Mouse (Mus musculus) cerebellum, adult 9-11 months (tissue): ENCODE measurements around the gene Arhgap17.

Source experiments
- DNase-seq: peaks from one replicate; pipeline ENCODE4 v3.0.0; 2022

Arhgap17 gene

DNA sequence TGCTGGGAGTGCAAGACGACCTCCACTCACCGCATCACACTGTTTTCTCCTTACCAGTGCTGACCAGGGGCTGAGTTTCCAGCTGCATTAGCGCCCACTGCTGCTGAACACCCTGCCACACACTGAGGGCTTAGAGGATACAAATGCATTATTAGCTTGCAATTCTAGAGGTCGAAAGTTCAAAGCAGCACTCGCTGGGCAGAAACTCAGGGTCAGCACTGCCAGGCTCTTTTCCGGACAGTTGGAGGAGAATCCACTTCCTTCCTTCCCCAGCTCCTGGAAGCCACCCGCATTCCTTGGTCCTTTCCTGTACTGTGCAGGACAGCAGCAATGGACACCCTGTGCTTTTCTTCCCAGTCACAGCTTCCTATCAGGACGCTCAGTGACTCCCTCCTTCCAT lies 31.4 kb downstream of the Arhgap17 start:
- DNase-seq, result no peak

DNA sequence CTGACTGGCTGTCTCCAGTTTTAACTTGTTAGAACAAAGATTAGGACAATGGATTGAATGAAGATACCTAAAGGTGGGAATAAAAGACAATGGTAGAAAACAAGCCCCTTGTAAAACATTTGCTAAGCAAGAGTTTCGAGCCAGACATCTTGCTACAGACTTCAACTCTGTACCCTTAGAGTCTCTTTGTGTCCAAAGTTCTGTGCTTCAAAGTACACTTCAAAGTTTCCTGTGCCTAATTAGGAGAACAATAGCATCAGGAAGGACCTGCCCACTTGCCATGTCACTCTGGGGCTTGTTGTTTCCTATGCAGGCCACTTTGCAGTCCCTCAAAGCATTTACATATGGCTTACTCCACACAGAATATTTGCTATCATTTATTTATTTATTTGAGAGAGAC lies 33.4 kb downstream of the Arhgap17 start:
- no peak for DNase-seq

DNA sequence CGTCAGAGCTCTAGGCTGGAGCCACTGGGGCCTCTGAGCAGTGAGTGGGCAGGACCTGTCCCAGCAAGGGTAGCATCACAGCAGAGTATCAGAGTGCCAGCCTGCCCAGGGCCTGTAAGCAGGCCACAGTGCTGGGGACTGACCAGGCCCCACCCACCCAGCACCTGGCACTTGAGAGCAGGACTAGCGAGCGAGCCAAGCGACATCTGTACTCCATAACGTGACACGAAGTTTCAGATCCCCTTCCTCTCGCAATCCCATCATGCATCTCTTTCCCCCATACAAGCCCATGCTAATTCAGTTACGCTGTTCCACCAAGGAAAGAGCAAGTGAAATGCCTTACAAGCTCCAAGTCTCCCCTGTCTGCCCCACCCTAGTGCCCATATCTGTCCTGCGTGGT lies 39.2 kb downstream of the Arhgap17 start:
- no peak for DNase-seq

DNA sequence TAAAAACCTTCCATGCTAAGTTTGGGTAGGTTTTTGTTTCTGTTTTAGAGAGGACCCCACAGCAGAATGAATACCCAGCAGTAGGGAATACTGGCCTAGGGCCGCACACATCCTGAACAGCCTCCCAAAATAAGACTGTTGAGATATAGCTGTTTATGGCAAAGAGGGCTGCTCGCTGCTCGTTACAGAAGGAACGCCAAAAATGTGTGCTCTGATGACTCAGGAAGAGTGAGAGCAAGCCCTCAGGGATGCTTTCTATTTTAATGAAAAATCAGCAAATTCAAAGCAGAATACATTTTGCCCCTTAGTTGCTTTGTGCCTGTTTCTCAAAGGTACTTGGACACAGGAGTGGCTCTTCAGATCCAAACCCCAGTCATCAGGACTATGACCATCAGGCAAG lies 41.8 kb downstream of the Arhgap17 start:
- no peak for DNase-seq

DNA sequence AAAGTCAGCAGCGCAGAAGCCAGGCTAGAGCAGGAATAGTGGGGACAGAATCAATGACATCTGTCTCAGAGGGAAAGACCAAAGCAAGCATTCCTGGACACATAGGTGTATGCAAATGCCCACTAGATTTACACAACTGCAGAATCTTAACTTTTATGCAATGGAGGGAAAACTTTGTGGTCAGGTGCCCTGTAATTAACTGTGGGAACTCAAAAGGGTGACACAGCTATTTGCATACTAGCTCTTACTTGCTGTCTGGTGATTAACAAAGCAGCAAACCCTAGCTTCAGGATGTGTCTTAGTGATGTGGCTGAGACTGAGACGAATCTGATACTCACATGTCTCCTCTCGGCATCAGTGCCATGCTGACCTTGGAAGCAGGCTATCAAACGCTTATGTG lies 42.8 kb downstream of the Arhgap17 start:
- DNase-seq, result no peak

DNA sequence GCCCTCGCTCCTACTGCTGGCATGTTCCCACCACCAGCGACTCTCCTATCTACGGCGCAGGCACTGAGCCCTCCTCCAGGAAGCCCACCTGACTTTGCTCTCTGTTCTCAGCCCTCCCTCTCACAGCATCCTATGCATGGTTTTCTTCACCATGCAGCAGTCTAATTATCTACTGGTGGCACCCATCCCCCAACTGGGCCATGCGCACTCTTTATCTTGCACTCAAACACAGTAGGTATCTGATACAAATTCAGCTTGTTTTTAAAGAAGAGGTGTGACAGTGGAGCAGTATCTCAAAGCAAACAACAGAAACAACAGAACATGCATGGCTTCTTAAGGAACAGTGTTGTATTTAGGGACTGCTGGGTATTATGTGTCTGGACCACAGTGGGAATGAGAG lies 43.7 kb downstream of the Arhgap17 start:
- DNase-seq, result no peak

DNA sequence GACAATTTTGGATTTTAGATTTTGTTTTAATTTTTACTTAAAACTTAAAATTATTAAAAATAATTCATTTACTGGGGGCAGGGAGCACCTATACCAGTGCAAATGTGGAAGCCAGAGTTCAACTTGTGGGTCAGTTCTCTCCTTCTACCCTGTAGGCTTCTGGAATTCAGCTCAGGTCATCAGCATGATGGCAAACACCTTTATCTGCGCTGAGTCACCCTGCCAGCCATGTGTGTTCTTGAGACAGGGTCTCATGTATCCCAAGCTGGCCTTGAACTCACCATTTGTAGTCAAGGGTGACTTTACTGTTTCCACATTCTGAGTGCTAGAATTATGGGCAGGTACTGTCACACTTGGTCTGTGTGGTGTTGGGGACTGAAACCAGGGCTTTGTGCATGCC lies 45.6 kb downstream of the Arhgap17 start:
- no peak for DNase-seq

DNA sequence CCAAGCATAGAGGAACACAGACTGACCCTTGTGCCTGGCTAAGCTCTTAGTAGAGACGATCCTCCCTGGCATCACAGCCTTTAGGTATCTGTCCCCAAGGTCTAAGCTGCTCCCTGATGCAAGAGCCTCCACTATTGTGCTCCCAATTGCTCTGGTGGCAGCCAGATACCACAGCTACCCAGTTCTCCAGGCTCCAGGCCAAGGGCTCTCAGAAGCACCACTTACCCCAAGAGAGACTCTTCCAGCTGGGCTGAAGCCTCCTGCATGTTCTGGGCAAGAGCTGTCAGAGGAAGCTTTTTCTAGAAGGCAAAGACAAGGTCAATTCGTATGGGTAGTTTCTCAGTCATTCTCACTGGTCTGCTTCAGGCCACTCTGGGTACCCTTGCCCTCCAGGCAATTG lies 46.3 kb downstream of the Arhgap17 start:
- DNase-seq, result no peak

DNA sequence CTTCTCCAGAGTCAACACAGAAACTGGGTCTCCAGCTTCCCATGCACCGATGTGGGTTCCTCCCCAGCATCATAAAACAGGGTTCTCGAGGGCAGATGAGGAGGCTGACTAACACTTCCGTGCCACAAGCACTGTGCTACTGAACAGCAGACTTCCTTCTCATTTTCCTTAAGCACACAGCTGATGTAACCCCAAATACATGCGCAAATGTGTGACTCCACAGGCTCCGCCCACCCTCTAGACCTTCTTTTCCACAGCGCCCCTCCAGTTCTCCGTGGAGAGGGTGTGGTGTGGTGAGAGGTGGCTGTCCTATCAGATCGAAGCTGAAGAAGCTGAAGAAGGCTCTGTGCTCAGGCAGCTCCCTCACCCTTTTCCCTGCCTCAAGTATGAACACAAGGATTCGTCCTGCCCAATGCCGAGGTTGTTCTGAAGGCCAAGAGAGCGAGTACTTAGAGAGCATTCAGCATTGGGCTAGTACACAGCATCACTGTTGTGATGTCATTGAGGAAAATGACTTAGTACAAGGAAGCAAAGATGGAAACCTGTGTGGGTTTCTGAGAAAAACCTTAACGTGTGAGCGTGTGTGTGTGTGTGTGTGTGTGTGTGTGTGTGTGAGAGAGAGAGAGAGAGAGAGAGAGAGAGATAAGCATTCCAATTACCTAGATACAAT lies 47.1 kb downstream of the Arhgap17 start:
- DNase-seq, result no peak

DNA sequence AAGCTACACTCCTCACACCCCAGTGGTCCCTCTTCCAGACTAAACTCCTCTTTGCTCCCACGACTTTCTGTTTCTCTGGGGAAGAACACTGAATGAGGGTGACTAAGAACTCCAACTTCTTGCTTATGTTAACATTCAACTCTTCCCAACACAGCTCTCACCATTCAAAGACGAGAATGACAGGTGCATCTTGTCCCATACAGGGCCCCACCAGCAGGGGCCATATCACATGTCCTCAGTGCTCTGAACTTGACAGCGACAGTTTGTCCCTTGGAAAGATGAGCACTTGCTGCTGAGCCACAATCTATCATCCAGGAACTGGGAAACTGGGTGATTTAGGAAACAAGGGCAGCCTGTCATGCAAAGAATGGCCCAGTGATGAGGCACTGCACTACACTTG lies 57.0 kb downstream of the Arhgap17 start:
- DNase-seq, result no peak

DNA sequence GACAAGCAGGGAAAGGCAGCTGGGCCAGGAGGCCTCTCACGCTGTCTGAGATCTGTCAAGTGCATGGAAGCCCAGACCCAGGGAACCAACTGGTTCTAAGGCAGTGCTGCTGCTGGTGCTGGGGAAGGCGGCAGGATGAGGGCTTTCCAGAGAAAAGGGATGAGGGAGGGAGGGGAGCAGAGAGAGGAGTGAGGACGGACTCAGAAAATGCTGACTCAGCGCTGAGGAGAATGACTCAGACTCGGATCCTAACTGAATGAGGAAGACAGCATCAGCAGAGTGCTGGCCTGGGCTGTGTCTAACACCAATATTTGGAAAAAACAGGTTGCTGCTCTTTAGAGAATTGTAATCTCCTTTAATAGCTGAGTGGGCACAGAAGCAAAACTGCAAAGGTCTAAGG lies 57.9 kb downstream of the Arhgap17 start:
- DNase-seq, result no peak

DNA sequence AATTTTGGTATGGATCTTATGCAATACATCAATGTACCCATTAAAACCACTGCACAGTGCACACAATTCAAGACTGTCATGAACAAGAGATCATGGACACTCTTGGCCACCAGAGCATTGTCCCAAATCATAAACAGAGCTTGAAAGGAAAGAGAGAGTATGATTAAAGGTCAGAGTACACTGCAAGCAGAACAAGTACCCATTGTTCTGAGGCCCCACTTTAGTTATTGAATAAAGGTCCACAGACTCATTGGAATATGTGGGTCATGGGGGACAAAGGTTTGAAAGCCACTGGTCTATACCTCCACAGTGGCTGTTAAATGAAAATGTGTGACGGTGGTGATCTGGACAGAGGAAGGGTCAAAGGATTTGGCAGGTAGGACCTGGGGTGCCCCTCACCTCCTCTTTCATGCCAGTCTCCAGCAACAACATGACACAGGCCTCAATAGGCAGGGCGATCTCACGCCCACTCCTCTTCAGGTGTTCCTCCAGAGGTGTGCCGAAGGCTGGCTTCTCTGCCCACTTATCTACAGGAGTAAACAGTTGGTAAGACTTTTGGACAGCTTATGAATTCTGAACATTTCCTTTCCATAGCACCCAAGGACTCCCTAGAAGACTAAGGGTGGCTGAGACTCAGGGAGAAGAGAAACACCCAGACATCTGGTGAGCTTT lies 61.7 kb downstream of the Arhgap17 start:
- DNase-seq, result no peak

DNA sequence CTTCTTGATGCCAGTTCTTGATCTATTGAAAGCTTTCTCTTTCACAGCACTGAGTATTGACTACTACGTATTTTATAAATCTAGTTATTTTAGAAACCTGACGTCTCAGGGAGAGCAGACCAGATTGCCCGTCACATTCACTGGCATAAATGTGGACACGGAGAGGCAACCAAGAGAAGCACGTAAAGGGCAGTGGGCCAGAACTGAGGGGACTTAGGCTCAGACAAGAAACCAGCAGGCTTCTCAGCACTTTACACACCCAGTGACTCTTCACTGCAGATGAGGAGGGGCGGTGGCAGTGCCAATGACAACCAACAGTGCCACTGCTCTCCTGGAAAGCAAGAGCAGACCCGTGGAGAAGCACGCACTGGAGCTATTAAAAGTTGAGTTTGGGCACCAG lies 62.5 kb downstream of the Arhgap17 start:
- DNase-seq, result no peak

DNA sequence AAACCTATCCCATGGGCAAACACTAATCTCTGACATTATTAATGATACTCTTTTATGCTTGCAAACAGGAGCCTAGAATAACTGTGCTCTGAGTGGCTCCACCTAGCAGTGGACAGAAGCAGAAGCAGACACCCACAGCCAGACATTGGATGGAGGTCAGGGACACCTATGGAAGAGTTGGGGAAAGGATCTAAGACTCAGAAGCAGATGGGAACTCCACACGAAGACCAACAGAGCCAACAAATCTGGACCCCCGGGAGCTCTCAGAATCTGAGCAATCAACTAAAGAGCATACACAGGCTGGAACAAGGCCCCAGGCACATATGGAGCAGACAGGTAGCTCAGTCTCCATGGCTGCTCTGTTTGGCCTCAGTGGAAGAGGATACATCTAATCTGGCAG lies 64.3 kb downstream of the Arhgap17 start:
- DNase-seq, result peak; percentile 81

DNA sequence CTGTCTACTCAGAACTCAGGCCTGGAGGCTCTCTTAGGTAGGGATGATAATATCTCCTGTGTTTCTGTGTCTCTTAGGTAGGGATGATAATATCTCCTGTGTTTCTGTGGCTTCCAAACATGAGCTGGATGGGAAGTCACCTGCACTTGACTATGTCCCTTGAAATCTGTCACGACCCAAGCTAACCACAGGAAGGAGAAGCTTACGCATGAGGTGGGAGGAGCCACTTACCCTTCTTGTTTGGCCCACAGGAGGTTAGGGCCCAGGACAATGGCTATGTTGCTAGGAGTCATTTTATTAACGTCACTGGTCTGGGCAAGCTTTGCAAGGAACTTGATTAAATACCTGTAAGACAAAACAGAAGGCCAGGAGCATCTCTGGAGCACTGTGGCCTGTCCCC lies 69.5 kb downstream of the Arhgap17 start:
- DNase-seq, result no peak

DNA sequence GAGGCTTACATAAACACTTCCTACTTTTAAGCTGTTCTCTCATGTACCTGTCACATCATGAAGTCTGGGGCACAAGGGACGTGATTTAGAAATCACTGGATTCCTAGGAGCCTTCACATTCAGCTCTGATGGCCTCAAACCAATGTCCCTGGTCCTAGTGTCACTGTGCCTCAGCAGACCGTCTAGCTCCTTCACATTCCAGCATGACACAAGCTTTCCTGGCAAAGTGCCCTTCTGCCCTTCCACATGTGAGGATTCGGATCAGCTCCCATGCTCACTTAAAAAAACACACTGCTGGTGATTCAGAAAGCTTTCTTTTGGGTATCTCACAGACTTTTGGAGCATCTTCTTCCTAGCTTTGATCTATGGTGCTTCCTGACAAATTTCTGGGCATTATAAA lies 71.5 kb downstream of the Arhgap17 start:
- DNase-seq, result no peak

DNA sequence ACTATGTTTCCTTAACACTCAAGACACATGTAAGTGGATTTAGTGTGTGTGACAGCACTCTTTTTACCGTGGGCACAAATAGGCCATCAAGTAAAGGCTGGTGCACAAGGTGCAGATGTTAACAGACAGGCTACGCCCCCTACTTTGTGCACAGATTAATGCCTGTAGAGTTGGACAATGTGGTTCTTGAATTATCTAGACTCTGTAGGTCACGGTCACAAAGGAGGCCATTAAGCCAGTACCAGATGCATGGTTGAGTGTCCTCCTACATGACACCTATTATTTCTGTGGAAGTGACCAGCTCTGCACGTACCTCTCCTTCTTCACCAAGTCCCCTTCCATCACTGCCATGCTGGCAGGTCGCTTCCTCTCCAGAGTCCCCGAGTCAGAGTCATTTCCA lies 73.6 kb downstream of the Arhgap17 start:
- DNase-seq, result no peak

DNA sequence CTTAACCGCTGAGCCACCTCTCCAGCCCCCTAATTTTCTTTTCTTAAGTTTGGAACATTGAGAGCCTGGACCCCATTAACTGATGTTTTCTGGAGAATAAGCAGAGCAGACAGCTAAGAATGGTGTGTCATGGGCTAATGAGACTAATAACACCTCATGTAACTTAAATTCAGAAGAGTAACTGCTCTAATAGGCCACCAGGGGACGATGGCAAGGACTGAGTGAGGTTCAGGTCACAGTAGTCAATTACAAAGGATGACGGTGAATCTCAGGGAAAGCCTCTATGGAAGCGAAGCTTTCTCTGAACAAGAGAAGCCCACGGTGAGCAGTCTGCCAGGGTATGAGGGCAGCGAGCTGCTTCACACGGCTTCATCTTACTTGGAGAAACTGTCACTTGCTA lies 74.3 kb downstream of the Arhgap17 start:
- DNase-seq, result no peak

DNA sequence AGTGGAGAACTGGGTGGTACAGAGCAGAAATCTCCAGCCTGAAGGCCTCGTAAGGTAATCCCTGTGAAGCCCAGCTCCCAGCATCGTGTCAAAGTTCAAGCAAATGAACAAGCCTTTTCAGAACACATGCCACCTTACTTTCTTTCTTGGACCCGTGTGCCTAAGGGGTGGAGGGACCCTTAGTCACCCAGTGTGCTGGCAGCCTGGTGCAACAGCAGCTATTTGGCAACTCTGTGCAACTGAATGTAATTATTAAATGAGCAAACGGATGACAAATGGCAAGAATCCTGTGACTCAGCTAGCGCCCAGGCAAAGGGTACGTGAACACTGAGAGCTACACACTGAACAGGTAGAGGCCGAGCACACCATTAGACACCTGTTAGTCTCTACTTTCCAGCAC lies 75.8 kb downstream of the Arhgap17 start:
- DNase-seq, result no peak

DNA sequence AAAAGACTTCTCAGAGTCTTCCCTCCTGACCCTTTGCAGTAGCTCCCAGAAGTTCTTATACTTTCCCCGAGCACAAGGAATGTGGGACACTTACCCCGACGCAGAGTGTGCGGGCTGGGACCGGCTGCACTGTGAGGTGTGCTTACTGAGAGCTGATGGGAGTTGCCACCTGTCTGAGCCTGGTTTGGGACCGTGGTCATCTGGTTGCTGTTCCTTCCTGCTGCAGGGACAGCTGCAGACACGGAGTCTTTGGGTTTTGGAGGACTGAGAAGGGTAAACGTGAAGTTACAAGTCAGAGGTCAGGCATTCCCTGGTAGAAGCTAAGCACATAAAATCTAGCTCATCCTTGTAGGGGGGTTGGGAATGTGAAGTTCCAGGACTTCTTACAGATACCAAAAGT lies 77.8 kb downstream of the Arhgap17 start:
- no peak for DNase-seq

DNA sequence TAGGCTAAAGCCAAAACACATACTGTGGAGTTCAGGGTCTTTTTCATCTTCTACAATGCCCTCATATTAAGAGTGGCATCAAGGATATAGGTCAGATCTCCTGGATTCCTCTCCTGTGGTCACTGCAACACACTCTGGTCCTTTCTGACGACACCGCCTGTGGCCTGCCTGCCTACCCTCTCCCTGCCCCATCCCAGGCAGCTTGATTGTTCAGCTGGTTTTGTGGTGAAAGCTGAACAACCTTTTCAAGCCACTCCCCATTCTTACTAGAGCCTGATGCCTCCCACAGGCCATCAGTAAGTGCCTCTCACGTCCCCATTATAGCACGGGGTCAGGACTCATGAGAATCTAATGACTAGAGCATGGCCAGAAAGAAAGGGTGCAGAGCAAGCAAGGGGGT lies 80.5 kb downstream of the Arhgap17 start:
- no peak for DNase-seq

DNA sequence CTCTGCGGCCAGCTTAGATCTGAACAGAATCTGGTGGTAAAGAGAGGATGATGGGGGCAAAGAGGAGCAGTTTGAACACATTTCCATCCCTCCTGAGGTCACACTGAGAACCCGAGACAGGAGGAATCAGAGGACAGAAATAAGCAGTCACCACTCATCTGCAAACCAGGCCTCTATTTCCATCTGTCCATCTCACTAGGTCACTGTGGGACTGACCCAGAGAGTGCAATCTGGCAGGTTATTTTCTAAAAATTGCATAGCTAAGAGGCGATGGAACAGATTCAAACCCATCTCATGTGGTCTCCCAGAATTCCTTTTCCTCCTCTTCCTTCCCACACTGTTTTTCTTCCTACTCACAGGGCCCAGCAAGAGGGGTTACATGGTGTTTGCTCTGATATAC lies 81.8 kb downstream of the Arhgap17 start:
- DNase-seq, result peak; percentile 70

DNA sequence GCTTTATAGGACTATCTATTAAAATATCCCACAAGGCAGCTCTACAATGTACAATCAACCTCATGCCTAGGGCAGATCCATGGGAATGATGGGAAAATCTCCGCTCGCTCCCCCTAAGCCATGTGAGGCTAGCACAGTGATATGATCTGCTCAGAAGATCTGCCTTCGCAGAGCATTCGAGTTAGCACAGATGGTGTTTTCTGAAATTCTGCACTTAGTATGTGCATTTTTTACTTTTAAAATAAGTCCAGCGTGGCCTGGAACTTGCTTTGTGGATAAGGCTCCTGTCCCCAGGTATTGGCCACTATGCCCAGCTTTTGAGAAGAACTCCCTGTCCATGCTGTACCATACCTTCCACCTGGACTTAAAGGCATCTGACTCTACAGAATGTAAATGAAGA lies 83.8 kb downstream of the Arhgap17 start:
- no peak for DNase-seq

DNA sequence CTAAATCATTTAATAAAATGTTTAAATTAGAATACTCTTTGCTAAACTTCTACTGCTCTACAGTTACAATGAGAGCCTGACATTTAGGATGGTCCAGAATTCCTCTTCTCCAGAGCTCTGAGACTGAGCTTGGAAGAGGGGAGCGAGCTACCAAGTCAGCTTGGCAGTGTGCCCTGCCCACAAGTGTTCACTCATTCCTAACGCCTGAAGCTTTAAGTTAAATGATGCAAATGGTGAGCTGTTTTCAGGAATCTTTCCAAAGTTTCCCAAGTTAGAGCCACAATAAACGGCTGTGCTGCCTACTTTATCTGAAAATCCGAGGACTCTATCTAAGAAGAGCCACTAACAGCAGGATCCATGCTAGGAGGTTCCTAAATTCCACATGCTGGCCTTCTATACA lies 85.9 kb downstream of the Arhgap17 start:
- DNase-seq, result no peak

DNA sequence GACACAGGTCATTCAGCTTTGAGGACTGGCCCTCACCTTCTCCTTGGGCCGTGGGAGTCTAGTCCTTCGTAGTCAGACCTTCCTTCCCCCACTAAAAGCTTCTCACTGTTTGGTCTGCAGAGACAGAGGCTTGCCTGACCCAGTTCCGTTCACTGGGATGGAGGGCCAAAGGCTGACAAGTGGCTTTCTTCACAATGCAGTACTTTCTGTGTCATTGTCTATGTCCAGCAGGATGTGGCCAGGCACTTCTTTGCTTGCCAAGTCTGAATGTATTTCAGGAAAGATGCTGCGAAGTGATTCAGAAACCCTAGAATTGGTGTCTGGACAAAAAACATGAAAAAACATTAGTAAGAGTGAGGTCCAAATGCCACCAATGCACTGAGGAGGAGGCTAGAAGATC lies 89.9 kb downstream of the Arhgap17 start:
- no peak for DNase-seq
